Mouse (Mus musculus) CH12.LX (cell line): Measurements from ENCODE around the gene Herc3.

Experiments used
- BHLHE40 ChIP-seq: IDR thresholded peaks from 2 replicates; pipeline ENCODE4 v1.6.1; 2011; ENCODE audit warnings: mild to moderate bottlenecking, low read depth, low read length, improper control_type of control experiment
- CTCF ChIP-seq, 2 experiments: IDR thresholded peaks in 1 of 2; conservative IDR thresholded peaks in 1 of 2; 2 replicates each; pipeline ENCODE4 v1.5.1; 2011 to 2012; ENCODE audit warnings: low read depth in 2 of 2, low read length in 2 of 2, improper control_type of control experiment in 1 of 2, inconsistent platforms in 1 of 2, mild to moderate bottlenecking in 1 of 2, moderate library complexity in 1 of 2
- E2F4 ChIP-seq: IDR thresholded peaks from 2 replicates; pipeline ENCODE4 v1.6.1; 2011; ENCODE audit warnings: low read depth, low read length, improper control_type of control experiment; ENCODE audit not compliant: insufficient replicate concordance
- EP300 ChIP-seq: IDR thresholded peaks from 2 replicates; pipeline ENCODE4 v1.6.1; 2011; ENCODE audit warnings: low read length, improper control_type of control experiment
- ETS1 ChIP-seq: conservative IDR thresholded peaks from 2 replicates; pipeline ENCODE4 v1.6.1; 2012; ENCODE audit warnings: low read depth, mild to moderate bottlenecking, inconsistent platforms, low read length, improper control_type of control experiment, moderate library complexity
- GABPA ChIP-seq: IDR thresholded peaks from 2 replicates; pipeline ENCODE4 v1.6.1; 2012; ENCODE audit warnings: low read depth, low read length, improper control_type of control experiment, inconsistent platforms; ENCODE audit not compliant: insufficient replicate concordance
- IRF4 ChIP-seq: IDR thresholded peaks from 2 replicates; pipeline ENCODE4 v1.6.1; 2014; ENCODE audit warnings: low read depth, mild to moderate bottlenecking, inconsistent platforms, low read length, improper control_type of control experiment
- JUN ChIP-seq: IDR thresholded peaks from 2 replicates; pipeline ENCODE4 v1.6.1; 2011; ENCODE audit warnings: low read depth, mild to moderate bottlenecking, low read length, improper control_type of control experiment, moderate library complexity; ENCODE audit not compliant: insufficient read depth
- KAT2A ChIP-seq: IDR thresholded peaks from 2 replicates; pipeline ENCODE4 v1.6.1; 2012; ENCODE audit warnings: low read length, improper control_type of control experiment, inconsistent platforms; ENCODE audit not compliant: insufficient replicate concordance
- POLR2A ChIP-seq: IDR thresholded peaks from 2 replicates; pipeline ENCODE4 v1.6.1; 2011; ENCODE audit warnings: low read depth, mild to moderate bottlenecking, improper control_type of control experiment, low read length
- USF1 ChIP-seq: IDR thresholded peaks from 2 replicates; pipeline ENCODE4 v1.6.1; 2014; ENCODE audit warnings: low read depth, mild to moderate bottlenecking, inconsistent platforms, low read length, improper control_type of control experiment
- ZKSCAN1 ChIP-seq: IDR thresholded peaks from 2 replicates; pipeline ENCODE4 v1.6.1; 2012; ENCODE audit warnings: low read depth, inconsistent platforms, low read length, improper control_type of control experiment, borderline replicate concordance
- ZNF384 ChIP-seq: IDR thresholded peaks from 2 replicates; pipeline ENCODE4 v1.6.1; 2012; ENCODE audit warnings: low read depth, low read length, improper control_type of control experiment, inconsistent platforms

DNA sequence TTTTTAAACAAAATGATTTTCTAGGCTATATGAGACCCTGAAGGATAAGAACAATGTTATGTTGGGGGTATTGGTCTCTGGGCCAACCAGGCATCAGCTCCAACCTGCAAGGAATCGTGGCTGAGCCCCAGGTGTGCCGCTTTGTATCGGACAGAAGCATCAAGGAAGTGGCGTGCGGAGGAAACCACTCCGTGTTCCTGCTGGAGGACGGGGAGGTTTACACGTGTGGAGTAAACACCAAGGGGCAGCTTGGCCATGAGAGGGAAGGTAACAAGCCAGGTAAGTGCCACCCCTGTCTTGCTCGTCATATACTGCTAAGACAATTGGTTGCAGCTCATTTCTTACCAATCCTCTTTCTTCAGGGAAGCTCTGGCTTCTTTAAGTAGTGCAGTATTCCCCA is 12.3 kb downstream of the Herc3 start:
- TF ChIP-seq POLR2A (no peak), ZNF384 (no peak), E2F4 (no peak), ETS1 (no peak), KAT2A (no peak), BHLHE40 (no peak), EP300 (no peak), ZKSCAN1 (no peak), USF1 (no peak), JUN (no peak), CTCF (conservative IDR thresholded peaks at IDR 0.05 in 1 of 2, IDR thresholded peaks at IDR 0.05 in 1 of 2; ENCODE audit: low read depth in 2 of 2, low read length in 2 of 2) (no peak), GABPA (no peak), IRF4 (no peak)
